Mouse (Mus musculus): ENCODE measurements around the gene Cdc25b. TPM values are rescaled to one million over a fixed set of nuclear protein-coding genes. Genes with fewer than 3 reads are reported as not detected.

Gene Cdc25b
- polyA plus RNA-seq, 1 experiment from 2014 or later = 115 TPM

GRCm38 (mm10) chr2:131143007-131143780 is 43.6 kb upstream of the Cdc25b start:
- peak; percentile 10; the same call in 1 of the 2 replicates for ATAC-seq (ENCODE audit: insufficient read depth, low FRiP score, low TSS enrichment)
- Histone ChIP-seq H3K4me3 (ENCODE audit: low read depth, low read length) (no peak overlapping the region), H3K27ac (ENCODE audit: low read depth, low read length) (no peak overlapping the region)

GRCm38 (mm10) chr2:131145121-131145520 is 41.6 kb upstream of the Cdc25b start:
- 70% methylated on average over 13 of the region's 13 CpGs for WGBS
- Histone ChIP-seq H3K4me2 (ENCODE audit: low read depth) (no peak overlapping the region), H3K36me3 (ENCODE audit: control insufficient read depth, insufficient read depth, low read length) (peaks cover 30% of the 10 kb centered on the region), H3K4me1 (ENCODE audit: control insufficient read depth, insufficient read depth, low read length) (no peaks in the 10 kb centered on the region), H3K27me3 (ENCODE audit: control insufficient read depth, insufficient read depth, low read length) (no peaks in the 10 kb centered on the region), H3K4me3 (ENCODE audit: low read depth, low read length) (no peak overlapping the region), H3K27ac (ENCODE audit: low read depth, low read length) (no peak overlapping the region), H3K9me3 (ENCODE audit: control insufficient read depth, low read length) (no peaks in the 10 kb centered on the region), H3K9ac (ENCODE audit: low read length) (no peak overlapping the region)
- DNase-seq (ENCODE audit: low spot score) = no peak
- ATAC-seq (ENCODE audit: insufficient read depth, low FRiP score, low TSS enrichment) = no peak

More at GRCm38 (mm10) chr2:131143007-131143780, 43.6 kb upstream of the Cdc25b start:
- DNase-seq (ENCODE audit: low spot score) = no peak
- no peaks in the 10 kb centered on the region for H3K27me3 ChIP-seq (ENCODE audit: control insufficient read depth, insufficient read depth, low read length)
- H3K9me3 ChIP-seq (ENCODE audit: control insufficient read depth, low read length) = no peaks in the 10 kb centered on the region
- H3K9ac ChIP-seq (ENCODE audit: low read length) = no peak overlapping the region
- WGBS = 62% methylated on average over 22 of the region's 22 CpGs
- H3K36me3 ChIP-seq (ENCODE audit: control insufficient read depth, insufficient read depth, low read length) = peaks cover 24% of the 10 kb centered on the region
- peak overlapping the region; percentile 9; the same call in 1 of the 2 replicates for H3K4me2 ChIP-seq (ENCODE audit: low read depth)
- H3K4me1 ChIP-seq (ENCODE audit: control insufficient read depth, insufficient read depth, low read length) = no peaks in the 10 kb centered on the region

- Histone ChIP-seq H3K27me3 (ENCODE audit: control insufficient read depth, insufficient read depth, low read length) (no peaks in the 10 kb centered on the region), H3K9me3 (ENCODE audit: control insufficient read depth, low read length) (no peaks in the 10 kb centered on the region), H3K9ac (ENCODE audit: low read length) (no peak overlapping the region; the same call in 1 of the 2 replicates), H3K27ac (ENCODE audit: low read depth, low read length) (no peak overlapping the region), H3K4me1 (ENCODE audit: control insufficient read depth, insufficient read depth, low read length) (no peaks in the 10 kb centered on the region), H3K4me2 (ENCODE audit: low read depth) (no peak overlapping the region), H3K36me3 (ENCODE audit: control insufficient read depth, insufficient read depth, low read length) (peaks cover 30% of the 10 kb centered on the region), H3K4me3 (ENCODE audit: low read depth, low read length) (no peak overlapping the region)
- 92% methylated on average over 2 of the region's 2 CpGs for WGBS
- DNase-seq (ENCODE audit: low spot score) = peak; percentile 4
- no peak for ATAC-seq (ENCODE audit: insufficient read depth, low FRiP score, low TSS enrichment)
Measured at GRCm38 (mm10) chr2:131145536-131145935, 41.2 kb upstream of the Cdc25b start.

- no peaks in the 10 kb centered on the region for H3K4me1 ChIP-seq (ENCODE audit: control insufficient read depth, insufficient read depth, low read length)
- WGBS = 93% methylated on average over 21 of the region's 21 CpGs
- H3K9me3 ChIP-seq (ENCODE audit: control insufficient read depth, low read length) = no peaks in the 10 kb centered on the region
- DNase-seq (ENCODE audit: low spot score) = peak; percentile 7
- no peak overlapping the region for H3K4me3 ChIP-seq (ENCODE audit: low read depth, low read length)
- H3K27ac ChIP-seq (ENCODE audit: low read depth, low read length) = no peak overlapping the region
- no peak overlapping the region for H3K9ac ChIP-seq (ENCODE audit: low read length)
- ATAC-seq (ENCODE audit: insufficient read depth, low FRiP score, low TSS enrichment) = no peak
- H3K36me3 ChIP-seq (ENCODE audit: control insufficient read depth, insufficient read depth, low read length) = peaks cover 32% of the 10 kb centered on the region
- H3K27me3 ChIP-seq (ENCODE audit: control insufficient read depth, insufficient read depth, low read length) = no peaks in the 10 kb centered on the region
- H3K4me2 ChIP-seq (ENCODE audit: low read depth) = no peak overlapping the region
Measured at GRCm38 (mm10) chr2:131146193-131147042, 40.3 kb upstream of the Cdc25b start.

- H3K9ac ChIP-seq (ENCODE audit: low read length) = no peak overlapping the region
- H3K27ac ChIP-seq (ENCODE audit: low read depth, low read length) = no peak overlapping the region
- no peaks in the 10 kb centered on the region for H3K4me1 ChIP-seq (ENCODE audit: control insufficient read depth, insufficient read depth, low read length)
- H3K4me2 ChIP-seq (ENCODE audit: low read depth) = no peak overlapping the region
- DNase-seq (ENCODE audit: low spot score) (peak; percentile 8), ATAC-seq (ENCODE audit: insufficient read depth, low FRiP score, low TSS enrichment) (no peak)
- no peaks in the 10 kb centered on the region for H3K9me3 ChIP-seq (ENCODE audit: control insufficient read depth, low read length)
- no peaks in the 10 kb centered on the region for H3K27me3 ChIP-seq (ENCODE audit: control insufficient read depth, insufficient read depth, low read length)
- WGBS = 95% methylated on average over 8 of the region's 8 CpGs
- peaks cover 32% of the 10 kb centered on the region for H3K36me3 ChIP-seq (ENCODE audit: control insufficient read depth, insufficient read depth, low read length)
- H3K4me3 ChIP-seq (ENCODE audit: low read depth, low read length) = no peak overlapping the region
Measured at GRCm38 (mm10) chr2:131147043-131147365, 39.7 kb upstream of the Cdc25b start.

- Histone ChIP-seq H3K4me3 (ENCODE audit: low read depth, low read length) (no peak overlapping the region), H3K4me2 (ENCODE audit: low read depth) (no peak overlapping the region), H3K9ac (ENCODE audit: low read length) (no peak overlapping the region), H3K27me3 (ENCODE audit: control insufficient read depth, insufficient read depth, low read length) (no peaks in the 10 kb centered on the region), H3K27ac (ENCODE audit: low read depth, low read length) (no peak overlapping the region), H3K36me3 (ENCODE audit: control insufficient read depth, insufficient read depth, low read length) (peaks cover 28% of the 10 kb centered on the region), H3K4me1 (ENCODE audit: control insufficient read depth, insufficient read depth, low read length) (no peaks in the 10 kb centered on the region), H3K9me3 (ENCODE audit: control insufficient read depth, low read length) (no peaks in the 10 kb centered on the region)
- no peak for ATAC-seq (ENCODE audit: insufficient read depth, low FRiP score, low TSS enrichment)
- no peak for DNase-seq (ENCODE audit: low spot score)
- WGBS = 88% methylated on average over 8 of the region's 8 CpGs
Measured at GRCm38 (mm10) chr2:131148353-131149253, 38.1 kb upstream of the Cdc25b start.

- Histone ChIP-seq H3K36me3 (ENCODE audit: control insufficient read depth, insufficient read depth, low read length) (peaks cover 28% of the 10 kb centered on the region), H3K4me2 (ENCODE audit: low read depth) (no peak overlapping the region), H3K4me3 (ENCODE audit: low read depth, low read length) (no peak overlapping the region), H3K9ac (ENCODE audit: low read length) (no peak overlapping the region), H3K9me3 (ENCODE audit: control insufficient read depth, low read length) (no peaks in the 10 kb centered on the region), H3K4me1 (ENCODE audit: control insufficient read depth, insufficient read depth, low read length) (no peaks in the 10 kb centered on the region), H3K27ac (ENCODE audit: low read depth, low read length) (no peak overlapping the region), H3K27me3 (ENCODE audit: control insufficient read depth, insufficient read depth, low read length) (no peaks in the 10 kb centered on the region)
- no peak for ATAC-seq (ENCODE audit: insufficient read depth, low FRiP score, low TSS enrichment)
- WGBS = 97% methylated on average over 3 of the region's 3 CpGs
- DNase-seq (ENCODE audit: low spot score) = no peak
Measured at GRCm38 (mm10) chr2:131149254-131149578, 37.5 kb upstream of the Cdc25b start.

GRCm38 (mm10) chr2:131152166-131152730 is 34.5 kb upstream of the Cdc25b start:
- Histone ChIP-seq H3K27me3 (ENCODE audit: control insufficient read depth, insufficient read depth, low read length) (no peaks in the 10 kb centered on the region), H3K4me2 (ENCODE audit: low read depth) (no peak overlapping the region), H3K9me3 (ENCODE audit: control insufficient read depth, low read length) (no peaks in the 10 kb centered on the region), H3K36me3 (ENCODE audit: control insufficient read depth, insufficient read depth, low read length) (peaks cover 11% of the 10 kb centered on the region), H3K4me3 (ENCODE audit: low read depth, low read length) (no peak overlapping the region), H3K4me1 (ENCODE audit: control insufficient read depth, insufficient read depth, low read length) (no peaks in the 10 kb centered on the region), H3K27ac (ENCODE audit: low read depth, low read length) (no peak overlapping the region), H3K9ac (ENCODE audit: low read length) (no peak overlapping the region)
- no peak for DNase-seq (ENCODE audit: low spot score)
- 90% methylated on average over 7 of the region's 7 CpGs for WGBS
- no peak for ATAC-seq (ENCODE audit: insufficient read depth, low FRiP score, low TSS enrichment)
